Mouse (Mus musculus) left cerebral cortex, adult 18-20 months (tissue): ENCODE measurements around the gene Tec. TPM values are rescaled to one million over a fixed set of nuclear protein-coding genes. Genes with fewer than 3 reads are reported as not detected.

Experiments used
- DNase-seq, 2 experiments: peaks; one replicate each; pipeline ENCODE4 v3.0.0; 2021 to 2022; ENCODE audit warnings: low spot score in 2 of 2, mixed read lengths in 1 of 2
- total RNA-seq, 2 experiments: library from RNA; stranded (reverse); gene quantifications; 2 replicates each; pipeline ENCODE4 v1.2.3; 2021

The Tec gene
- total RNA-seq, 2 experiments from 2014 or later: 2.4 to 3.0 TPM

DNA sequence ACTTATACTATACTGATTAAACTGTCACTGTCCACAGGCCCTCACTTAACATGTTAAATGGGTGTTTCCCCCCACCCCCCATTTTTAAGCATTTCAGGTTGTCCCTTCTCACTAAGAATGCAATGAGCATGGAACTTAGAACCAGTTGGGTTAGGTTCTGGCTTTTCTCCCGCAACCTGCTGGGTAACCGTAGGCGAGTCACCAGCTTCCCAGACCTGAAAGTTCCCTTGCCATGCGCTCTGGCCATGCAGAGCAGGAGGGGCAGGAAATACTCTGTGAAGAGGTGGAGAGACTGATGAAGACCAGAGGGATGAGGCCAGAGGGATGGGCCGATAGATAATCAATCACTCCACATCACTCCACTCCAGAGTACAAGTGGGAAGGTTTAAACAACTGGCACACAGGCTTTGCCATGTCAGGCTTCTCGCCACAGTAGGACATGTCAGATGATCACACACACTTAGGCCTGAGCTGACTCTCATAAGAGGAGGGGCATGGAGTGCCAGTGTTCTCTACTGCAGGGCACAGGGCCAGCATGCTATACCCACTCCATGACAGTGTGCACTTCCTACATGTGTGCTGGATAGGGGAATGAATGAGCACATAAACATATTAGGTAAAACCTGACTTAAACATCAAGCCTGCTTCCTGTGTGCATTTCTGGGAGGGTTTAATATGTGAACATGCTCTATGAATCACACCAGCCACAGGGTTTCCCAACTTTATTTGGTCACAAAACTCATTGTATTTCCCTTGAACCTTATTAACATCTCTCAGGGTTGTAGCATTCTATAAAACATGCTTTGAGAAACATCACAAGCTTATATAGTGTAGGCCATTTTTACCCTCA, 13.9 kb downstream of the Tec start:
- no peak for DNase-seq

GRCm38 (mm10) chr5:72853365-72853764, 14.9 kb downstream of the Tec start:
- no peak for DNase-seq

DNA sequence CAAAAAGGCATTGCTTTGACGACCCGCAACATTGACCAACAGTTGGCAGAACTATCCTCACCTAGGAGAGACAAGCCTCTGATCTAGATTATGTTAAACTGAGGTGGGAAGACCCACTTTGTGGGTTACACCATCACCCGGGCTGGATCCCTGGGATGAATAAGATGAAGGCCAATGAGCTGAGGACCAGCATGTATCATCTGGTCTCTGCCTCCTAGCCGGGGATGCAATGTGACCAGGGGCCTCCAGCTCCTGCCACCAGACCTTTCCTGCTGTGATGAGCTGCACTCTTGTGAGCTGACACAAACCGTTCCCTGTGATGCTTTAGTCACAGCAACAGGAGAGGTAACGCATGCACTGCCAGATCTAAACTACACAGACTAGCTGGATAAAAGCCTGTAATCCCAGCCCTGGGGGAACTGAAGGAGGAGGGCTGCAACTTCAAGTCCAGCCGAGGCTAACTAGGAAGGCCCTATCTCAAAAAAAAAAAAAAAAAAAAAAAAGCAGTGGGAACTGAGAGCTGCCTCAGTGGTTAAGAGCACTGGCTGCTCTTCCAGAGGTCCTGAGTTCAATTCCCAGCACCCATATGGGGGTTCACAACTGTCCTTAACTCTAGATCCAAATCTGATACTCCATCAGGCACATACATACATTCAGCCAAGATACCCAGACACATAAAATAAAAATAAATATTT, 15.8 kb downstream of the Tec start:
- no peak for DNase-seq

DNA sequence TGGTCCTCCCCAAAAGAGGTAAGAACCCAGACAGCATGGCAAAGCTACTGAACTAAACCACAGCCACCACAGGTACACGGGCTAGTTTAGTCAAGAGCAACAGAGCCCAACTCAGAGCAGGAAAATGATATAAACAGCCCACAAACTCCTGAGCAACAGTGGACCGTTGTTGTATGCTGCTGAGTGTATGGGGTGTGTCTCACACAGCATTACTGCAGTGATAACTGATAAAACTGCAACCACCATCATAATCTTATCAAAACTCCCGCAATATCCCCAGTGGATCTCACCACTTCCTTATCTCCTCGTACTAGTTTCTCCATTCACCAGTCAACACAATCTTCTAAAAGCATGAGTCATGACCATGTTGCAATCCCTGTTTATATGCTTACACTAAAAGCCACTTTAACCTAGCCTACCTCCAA, 16.6 kb downstream of the Tec start:
- DNase-seq: no peak

- no peak for DNase-seq
Measured at GRCm38 (mm10) chr5:72850926-72851673, 17.2 kb downstream of the Tec start.

GRCm38 (mm10) chr5:72848889-72849435, 19.3 kb downstream of the Tec start:
- no peak for DNase-seq

DNA sequence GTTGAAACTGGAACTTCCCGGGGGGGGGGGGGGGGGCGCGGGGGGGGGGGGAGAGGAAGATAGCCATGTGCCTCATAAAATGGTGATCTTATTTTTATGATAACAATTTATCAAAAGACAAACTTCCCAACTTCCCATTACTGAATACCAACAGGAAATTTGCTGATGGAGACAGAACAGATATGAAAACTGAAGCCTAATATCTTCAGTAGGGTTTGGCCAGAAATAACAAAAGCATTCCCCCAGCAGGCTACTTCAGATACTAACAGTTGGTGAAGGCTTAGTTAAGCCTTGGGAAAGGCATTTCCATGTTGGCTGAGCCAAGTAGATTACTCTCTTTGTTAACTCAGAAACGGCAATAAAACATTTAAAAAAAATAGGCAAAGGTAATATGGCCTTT, 21.6 kb downstream of the Tec start:
- DNase-seq: no peak

DNA sequence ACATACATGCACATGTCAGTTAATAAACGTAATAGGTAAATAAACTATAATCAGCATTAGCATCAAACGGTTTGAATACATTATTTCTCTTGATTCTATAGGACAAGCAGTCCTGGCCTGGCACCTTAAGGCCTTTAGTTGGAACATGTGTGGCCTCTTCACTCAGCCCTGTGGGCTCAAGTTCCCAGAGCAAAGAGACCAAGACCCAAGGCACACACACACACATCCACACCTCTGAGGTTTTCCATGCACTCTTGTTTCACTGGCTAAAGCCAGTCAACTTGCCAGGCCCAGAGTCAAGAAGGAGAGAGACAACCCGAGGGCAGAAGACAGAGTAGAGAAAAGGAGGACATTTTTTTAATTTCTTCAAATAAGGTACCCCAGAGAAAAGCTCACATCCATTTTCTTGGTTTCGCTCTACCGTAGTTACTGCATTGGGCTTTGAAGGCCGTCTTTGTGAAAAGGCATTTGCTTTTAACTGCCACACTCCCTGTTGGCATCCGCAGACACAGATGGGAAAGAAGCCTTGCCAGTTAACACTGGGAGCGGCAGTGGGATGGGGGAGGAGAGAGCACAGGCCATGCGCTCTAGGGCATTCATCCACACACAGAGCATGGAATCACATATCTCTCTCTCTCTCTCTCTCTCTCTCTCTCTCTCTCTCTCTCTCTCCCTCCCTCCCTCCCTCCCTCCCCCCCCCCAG, 22.2 kb downstream of the Tec start:
- DNase-seq: peak in 1 of 2 experiments; percentile 12

- no peak for DNase-seq
Measured at GRCm38 (mm10) chr5:72844776-72845495, 23.3 kb downstream of the Tec start.

DNA sequence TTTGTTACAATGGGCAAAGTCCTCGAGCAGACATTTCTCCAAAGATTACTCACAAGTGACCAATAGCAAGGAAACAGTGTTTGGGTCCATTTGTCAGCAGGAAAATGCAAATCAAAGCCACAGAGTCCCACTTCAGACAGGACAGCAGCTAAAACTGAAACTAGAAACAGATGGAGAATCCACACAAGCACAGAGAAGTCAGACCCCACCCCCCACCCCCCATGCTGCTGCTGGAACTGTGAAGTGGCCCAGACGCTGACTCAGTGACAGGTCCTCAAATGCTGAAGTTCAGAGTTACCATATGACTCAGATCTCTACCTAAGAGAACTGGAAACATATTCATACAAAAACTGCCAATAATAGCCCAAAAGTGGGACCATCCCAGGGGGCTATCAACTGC, 24.0 kb downstream of the Tec start:
- no peak for DNase-seq

GRCm38 (mm10) chr5:72839655-72840054, 28.6 kb downstream of the Tec start:
- DNase-seq: no peak

DNA sequence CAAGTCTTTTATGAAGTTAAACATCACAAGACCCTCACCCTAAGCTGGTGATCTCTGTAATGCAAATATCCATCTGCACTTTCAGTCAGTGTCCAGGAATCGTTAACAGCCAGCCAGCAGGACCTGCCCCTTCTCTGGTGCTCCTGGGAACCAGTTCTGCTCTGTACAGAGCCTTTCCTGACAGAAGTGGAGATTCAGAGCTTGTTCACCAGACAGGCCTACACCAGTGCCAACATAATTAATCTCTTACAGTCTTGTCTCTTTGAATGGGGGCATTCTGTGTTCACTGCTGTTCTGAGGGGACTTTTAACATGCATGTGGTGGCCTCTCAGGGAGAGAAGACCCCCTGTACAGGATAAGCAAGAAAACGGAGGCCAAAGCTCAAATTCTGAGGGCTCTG, 29.3 kb downstream of the Tec start:
- DNase-seq: no peak

DNA sequence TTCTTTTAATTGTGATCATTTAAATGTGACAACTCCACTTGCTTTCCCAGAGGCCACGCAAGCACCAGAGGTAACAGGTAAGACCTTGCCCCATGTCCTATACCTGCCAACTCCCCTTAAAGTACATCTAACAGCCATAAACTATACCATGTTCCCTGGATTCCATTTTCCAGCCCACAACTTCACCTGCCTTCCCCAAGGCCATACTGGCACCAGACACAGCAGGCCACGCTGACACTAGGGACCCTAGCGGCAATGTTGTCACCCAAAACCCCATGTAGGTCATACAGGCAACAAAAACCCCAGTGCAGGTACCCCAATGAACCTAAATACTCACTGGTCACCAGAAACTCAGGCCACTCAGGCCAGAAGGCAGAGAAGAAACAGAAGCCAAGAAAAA, 32.6 kb downstream of the Tec start:
- DNase-seq: no peak

DNA sequence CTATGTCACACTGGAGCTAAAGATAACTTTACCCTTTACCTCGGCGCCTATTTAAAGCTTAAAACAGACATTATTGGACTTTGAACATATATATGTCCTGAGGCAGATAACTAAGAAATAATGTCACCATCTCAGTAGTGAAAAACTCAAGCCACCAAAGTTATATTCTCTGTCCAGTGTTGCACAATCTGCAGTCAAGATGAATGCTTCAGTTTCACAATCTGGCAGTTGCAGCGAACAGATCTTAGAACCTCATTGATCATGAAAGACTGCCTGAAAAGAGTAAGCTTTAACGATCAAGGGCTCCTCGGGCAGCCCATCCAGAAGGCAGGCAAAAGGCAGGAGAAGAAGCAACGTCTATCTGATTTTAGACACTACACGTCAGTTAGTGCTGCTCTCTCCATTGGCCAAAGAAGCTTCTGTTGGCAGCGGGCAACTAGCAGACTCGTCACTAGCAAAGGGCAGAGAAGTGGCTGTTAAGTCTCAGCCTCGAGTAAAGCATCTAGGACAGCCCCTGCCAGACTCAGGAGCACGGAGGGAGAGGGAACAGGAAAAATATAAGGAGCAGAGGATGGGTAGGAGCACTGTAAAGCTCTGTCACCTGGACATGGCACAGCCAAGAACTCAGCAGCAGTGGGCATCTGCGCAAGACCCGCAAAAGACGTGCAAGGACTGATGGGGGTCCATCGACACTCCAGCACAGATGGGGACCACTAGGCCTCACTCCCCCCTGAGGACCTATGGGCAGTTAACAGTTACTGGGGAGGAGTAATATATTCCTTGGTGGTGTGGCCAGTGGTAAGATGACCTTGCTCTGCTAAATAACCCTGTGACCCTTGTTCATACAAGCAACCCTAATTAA, 35.1 kb downstream of the Tec start:
- DNase-seq: no peak

DNA sequence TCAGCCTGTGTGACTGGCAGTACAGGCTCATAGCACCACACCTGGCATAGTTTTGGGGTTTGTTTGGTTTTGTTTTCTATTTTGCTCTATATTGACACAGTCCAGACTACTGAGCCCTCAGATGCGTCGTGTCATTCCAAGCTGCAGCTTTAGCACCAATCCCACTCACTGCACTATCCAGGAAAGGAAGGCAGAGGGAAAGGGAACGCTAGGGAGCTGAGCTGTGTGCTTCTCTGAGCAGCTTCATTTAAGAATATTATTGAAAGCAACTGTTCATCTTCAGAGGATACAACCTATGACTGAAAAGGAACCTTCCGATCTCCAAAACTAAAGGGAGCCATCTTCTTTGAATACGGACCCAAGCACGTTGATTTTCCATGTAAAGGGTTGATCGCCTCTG, 36.1 kb downstream of the Tec start:
- DNase-seq: no peak

DNA sequence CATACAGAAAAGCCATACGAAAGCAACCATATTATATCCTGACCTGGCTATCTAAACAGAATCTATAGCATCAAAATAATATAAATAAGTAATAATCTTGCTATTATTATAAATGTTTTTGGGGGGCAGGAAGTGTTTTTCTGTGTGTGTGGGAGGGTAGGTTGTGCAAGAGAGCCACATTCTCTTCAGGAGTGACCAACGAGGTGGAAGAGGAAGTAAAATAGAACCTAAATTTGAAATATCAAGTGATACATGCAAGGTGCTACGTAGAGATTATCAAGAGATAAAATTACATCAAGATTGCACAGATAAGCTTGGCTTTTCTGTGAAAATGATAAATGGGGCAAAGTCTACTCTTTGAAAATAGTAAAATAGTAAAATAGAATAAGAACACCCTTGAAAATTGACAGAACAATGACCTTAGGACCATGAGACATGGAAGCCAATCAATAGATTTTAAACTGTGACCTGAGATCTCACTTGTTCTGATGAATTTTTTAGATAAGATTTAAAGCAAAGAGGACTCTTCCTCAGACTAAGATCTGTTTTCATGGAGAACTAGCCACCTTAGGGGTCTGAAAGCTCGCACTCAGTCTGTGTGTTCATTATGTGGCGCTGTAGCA, 37.2 kb downstream of the Tec start:
- no peak for DNase-seq

GRCm38 (mm10) chr5:72829506-72830067, 38.7 kb downstream of the Tec start:
- DNase-seq: no peak

GRCm38 (mm10) chr5:72828401-72828800, 39.9 kb downstream of the Tec start:
- DNase-seq: no peak

DNA sequence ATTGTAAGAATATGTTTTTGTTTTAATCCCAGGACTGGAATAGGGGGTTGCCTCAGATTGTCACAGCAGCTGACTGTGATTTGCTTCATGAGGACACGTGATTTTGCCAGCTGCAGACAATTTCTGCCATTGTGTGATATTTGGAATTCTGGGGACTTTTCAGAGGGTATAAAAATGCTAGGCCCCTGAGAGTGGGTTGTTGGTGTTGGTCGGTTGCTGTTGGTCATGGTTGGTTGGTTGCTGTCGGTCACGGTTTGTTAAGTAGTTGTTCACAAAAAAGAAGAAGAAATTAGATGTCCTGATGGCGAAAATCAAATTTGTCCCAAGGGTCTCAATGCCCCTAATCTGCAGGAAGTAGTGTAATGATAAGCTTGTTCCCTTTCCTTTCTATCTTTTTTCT, 40.8 kb downstream of the Tec start:
- DNase-seq: no peak
